Mouse (Mus musculus) midbrain, embryonic 16.5 days (tissue): Measurements from ENCODE around the gene Med13l. TPM values are rescaled to one million over a fixed set of nuclear protein-coding genes. Genes with fewer than 3 reads are reported as not detected.
A peak's percentile ranks its signal among the peaks of the same experiment; 100 is the strongest.

Experiments used
- ATAC-seq: fragments of 200-750 bp; cut with Nextera tagmentation; 2 replicates; pipeline ENCODE4 v1.8.0; 2017; ENCODE audit warnings: moderate TSS enrichment
- H3K27ac ChIP-seq: fragments of 300-500 bp; sonication (generic); 2 replicates; pipeline ENCODE4 v1.5.1; 2014; ENCODE audit warnings: mild to moderate bottlenecking, low read length, mixed read lengths
- H3K27me3 ChIP-seq: fragments of 300-500 bp; sonication (generic); 2 replicates; pipeline ENCODE4 v1.6.1; 2014; ENCODE audit warnings: low read depth, low read length, mixed read lengths; ENCODE audit not compliant: control insufficient read depth, insufficient read depth
- H3K36me3 ChIP-seq: fragments of 300-500 bp; sonication (generic); 2 replicates; pipeline ENCODE4 v1.6.1; 2014; ENCODE audit warnings: mild to moderate bottlenecking, low read length, moderate library complexity, mixed read lengths; ENCODE audit not compliant: control insufficient read depth, insufficient read depth
- H3K4me1 ChIP-seq: fragments of 300-500 bp; sonication (generic); 2 replicates; pipeline ENCODE4 v1.6.1; 2014; ENCODE audit warnings: mild to moderate bottlenecking, low read length, mixed read lengths; ENCODE audit not compliant: control insufficient read depth, insufficient read depth
- H3K4me2 ChIP-seq: fragments of 300-500 bp; sonication (generic); 2 replicates; pipeline ENCODE4 v1.6.1; 2014; ENCODE audit warnings: mild to moderate bottlenecking, low read length, mixed read lengths
- H3K4me3 ChIP-seq: fragments of 300-500 bp; sonication (generic); 2 replicates; pipeline ENCODE4 v1.5.1; 2014; ENCODE audit warnings: low read depth, mild to moderate bottlenecking, low read length, moderate library complexity, mixed read lengths
- H3K9ac ChIP-seq: fragments of 300-500 bp; sonication (generic); 2 replicates; pipeline ENCODE4 v1.6.1; 2014; ENCODE audit warnings: low read depth, low read length, mixed read lengths
- H3K9me3 ChIP-seq: fragments of 300-500 bp; sonication (generic); replicated peaks from 2 replicates; pipeline ENCODE4 v1.6.1; 2014; ENCODE audit warnings: mild to moderate bottlenecking, low read length, mixed read lengths; ENCODE audit not compliant: control insufficient read depth, poor library complexity, severe bottlenecking
- WGBS: fragments of 180-500 bp; shearing (Covaris S2); extraction: QIAGEN DNeasy Blood & Tissue Kit; methylation state at CpG from one replicate; pipeline ENCODE4 v1.1.7; 2014; 5-methylcytosine and 5-hydroxymethylcytosine counted together
- polyA plus RNA-seq: library from polyadenylated mRNA; unstranded; fragments of >200 nt; fragmentation: Nextera tagmentation; extraction: Ambion mirVana; gene quantifications from 2 replicates; pipeline ENCODE4 v1.2.1, GENCODE M21; 2015

Med13l gene
- polyA plus RNA-seq, 1 experiment from 2014 or later: 14.4 TPM

GRCm38 (mm10) chr5:118561086-118561987 lies 858 bp downstream of the Med13l start:
- Histone ChIP-seq H3K4me1 (peaks cover 43% of the 10 kb centered on the region), H3K27me3 (no peaks in the 10 kb centered on the region), H3K4me2 (peak overlapping the region; percentile 78), H3K36me3 (no peaks in the 10 kb centered on the region), H3K9ac (peak overlapping the region; percentile 88), H3K4me3 (peak overlapping the region; percentile 72), H3K27ac (peak overlapping the region; percentile 98), H3K9me3 (no peaks in the 10 kb centered on the region)
- under 1% methylated on average over 53 of the region's 59 CpGs for WGBS
- ATAC-seq: no peak

GRCm38 (mm10) chr5:118562206-118562605 lies 1.7 kb downstream of the Med13l start:
- no peak overlapping the region for H3K27ac ChIP-seq
- ATAC-seq: no peak
- H3K9ac ChIP-seq: peak overlapping the region; percentile 88
- 36% methylated on average over 3 of the region's 3 CpGs for WGBS
- H3K27me3 ChIP-seq: no peaks in the 10 kb centered on the region
- peaks cover 47% of the 10 kb centered on the region for H3K4me1 ChIP-seq
- H3K36me3 ChIP-seq: no peaks in the 10 kb centered on the region
- H3K9me3 ChIP-seq: no peaks in the 10 kb centered on the region
- H3K4me3 ChIP-seq: peak overlapping the region; percentile 72
- peak overlapping the region; percentile 78 for H3K4me2 ChIP-seq

GRCm38 (mm10) chr5:118563590-118563989 lies 3.1 kb downstream of the Med13l start:
- H3K9me3 ChIP-seq: no peaks in the 10 kb centered on the region
- no peak overlapping the region for H3K4me3 ChIP-seq
- WGBS: 30% methylated on average over 6 of the region's 6 CpGs
- peaks cover 61% of the 10 kb centered on the region for H3K4me1 ChIP-seq
- H3K27ac ChIP-seq: no peak overlapping the region
- H3K9ac ChIP-seq: no peak overlapping the region
- H3K27me3 ChIP-seq: no peaks in the 10 kb centered on the region
- H3K4me2 ChIP-seq: peak overlapping the region; percentile 33; the same call in 1 of the 2 replicates
- no peak for ATAC-seq
- H3K36me3 ChIP-seq: no peaks in the 10 kb centered on the region

- Histone ChIP-seq H3K4me1 (peaks cover 70% of the 10 kb centered on the region), H3K4me2 (no peak overlapping the region), H3K27ac (no peak overlapping the region), H3K27me3 (no peaks in the 10 kb centered on the region), H3K4me3 (no peak overlapping the region), H3K9ac (no peak overlapping the region), H3K9me3 (no peaks in the 10 kb centered on the region), H3K36me3 (no peaks in the 10 kb centered on the region)
- whole genome bisulfite sequencing: 12% methylated on average over 7 of the region's 7 CpGs
- ATAC-seq: no peak
Observed at GRCm38 (mm10) chr5:118567395-118567794, 6.9 kb downstream of the Med13l start.

- Histone ChIP-seq H3K36me3 (no peaks in the 10 kb centered on the region), H3K9me3 (no peaks in the 10 kb centered on the region), H3K4me3 (no peak overlapping the region), H3K4me2 (no peak overlapping the region), H3K27ac (no peak overlapping the region), H3K27me3 (no peaks in the 10 kb centered on the region), H3K9ac (no peak overlapping the region), H3K4me1 (peaks cover 63% of the 10 kb centered on the region)
- 49% methylated on average over 3 of the region's 3 CpGs for WGBS
- ATAC-seq: no peak
Observed at GRCm38 (mm10) chr5:118569017-118569416, 8.5 kb downstream of the Med13l start.

- WGBS: 43% methylated on average over 20 of the region's 20 CpGs
- peaks cover 62% of the 10 kb centered on the region for H3K4me1 ChIP-seq
- H3K4me2 ChIP-seq: no peak overlapping the region
- H3K4me3 ChIP-seq: no peak overlapping the region
- no peaks in the 10 kb centered on the region for H3K9me3 ChIP-seq
- no peak for ATAC-seq
- no peak overlapping the region for H3K9ac ChIP-seq
- H3K36me3 ChIP-seq: no peaks in the 10 kb centered on the region
- no peak overlapping the region for H3K27ac ChIP-seq
- no peaks in the 10 kb centered on the region for H3K27me3 ChIP-seq
Observed at GRCm38 (mm10) chr5:118569606-118570580, 9.4 kb downstream of the Med13l start.

- Histone ChIP-seq H3K9me3 (no peaks in the 10 kb centered on the region), H3K4me1 (peaks cover 53% of the 10 kb centered on the region), H3K36me3 (no peaks in the 10 kb centered on the region), H3K27ac (no peak overlapping the region), H3K4me3 (no peak overlapping the region), H3K27me3 (no peaks in the 10 kb centered on the region), H3K4me2 (no peak overlapping the region), H3K9ac (no peak overlapping the region)
- WGBS: 40% methylated on average over 4 of the region's 4 CpGs
- no peak for ATAC-seq
Observed at GRCm38 (mm10) chr5:118571504-118571903, 11.0 kb downstream of the Med13l start.

GRCm38 (mm10) chr5:118574236-118574635 lies 13.8 kb downstream of the Med13l start:
- no peak for ATAC-seq
- no peak overlapping the region for H3K4me3 ChIP-seq
- no peak overlapping the region for H3K27ac ChIP-seq
- WGBS: 59% methylated on average over 3 of the region's 3 CpGs
- H3K4me1 ChIP-seq: peaks cover 47% of the 10 kb centered on the region
- no peak overlapping the region for H3K4me2 ChIP-seq
- H3K9me3 ChIP-seq: no peaks in the 10 kb centered on the region
- no peak overlapping the region for H3K9ac ChIP-seq
- H3K27me3 ChIP-seq: no peaks in the 10 kb centered on the region
- no peaks in the 10 kb centered on the region for H3K36me3 ChIP-seq
